Mouse (Mus musculus) mesoderm, embryonic 11.5 days (tissue): Measurements from ENCODE around the gene Prtg.

ENCODE experiments used
- DNase-seq: peaks from one replicate; pipeline ENCODE4 v3.0.0-alpha.2; 2012; ENCODE audit warnings: low read depth, low spot score

Gene Prtg

GRCm38 (mm10) chr9:72806731-72807419, at the start of gene Prtg:
Gene Prtg, plus strand, starts transcription at chr9:72806874.
- DNase-seq = peak; percentile 79

- no peak for DNase-seq
Observed at GRCm38 (mm10) chr9:72757143-72757542, 49.5 kb upstream of the Prtg start.

GRCm38 (mm10) chr9:72758705-72759131, 48.0 kb upstream of the Prtg start:
- peak; percentile 74 for DNase-seq

- no peak for DNase-seq
Observed at GRCm38 (mm10) chr9:72763050-72763718, 43.5 kb upstream of the Prtg start.

- peak; percentile 92 for DNase-seq
Observed at GRCm38 (mm10) chr9:72766789-72767349, 39.8 kb upstream of the Prtg start.

GRCm38 (mm10) chr9:72775022-72775421, 31.7 kb upstream of the Prtg start:
- DNase-seq = no peak

GRCm38 (mm10) chr9:72779004-72779403, 27.7 kb upstream of the Prtg start:
- DNase-seq = no peak

GRCm38 (mm10) chr9:72779733-72780132, 26.9 kb upstream of the Prtg start:
- DNase-seq = no peak

- DNase-seq = no peak
Observed at GRCm38 (mm10) chr9:72780694-72781093, 26.0 kb upstream of the Prtg start.

- DNase-seq = no peak
Observed at GRCm38 (mm10) chr9:72781466-72781865, 25.2 kb upstream of the Prtg start.

- DNase-seq = no peak
Observed at GRCm38 (mm10) chr9:72782121-72782520, 24.6 kb upstream of the Prtg start.

- DNase-seq = no peak
Observed at GRCm38 (mm10) chr9:72787732-72788131, 18.9 kb upstream of the Prtg start.

- DNase-seq = no peak
Observed at GRCm38 (mm10) chr9:72790530-72791212, 16.0 kb upstream of the Prtg start.

- DNase-seq = no peak
Observed at GRCm38 (mm10) chr9:72791213-72791582, 15.5 kb upstream of the Prtg start.

- no peak for DNase-seq
Observed at GRCm38 (mm10) chr9:72791681-72792080, 15.0 kb upstream of the Prtg start.

GRCm38 (mm10) chr9:72795243-72795642, 11.4 kb upstream of the Prtg start:
- DNase-seq = no peak

GRCm38 (mm10) chr9:72797136-72797621, 9.5 kb upstream of the Prtg start:
- DNase-seq = no peak

- DNase-seq = no peak
Observed at GRCm38 (mm10) chr9:72803280-72803679, 3.4 kb upstream of the Prtg start.

GRCm38 (mm10) chr9:72806146-72806545, 528 bp upstream of the Prtg start:
- DNase-seq = no peak

- peak; percentile 61 for DNase-seq
Observed at GRCm38 (mm10) chr9:72807420-72808005, 839 bp downstream of the Prtg start.

GRCm38 (mm10) chr9:72808176-72808575, 1.5 kb downstream of the Prtg start:
- DNase-seq = no peak

GRCm38 (mm10) chr9:72808586-72808985, 1.9 kb downstream of the Prtg start:
- DNase-seq = no peak
